14 mouse cellular contexts compared by ENCODE assay signal in the genomic region with DNA sequence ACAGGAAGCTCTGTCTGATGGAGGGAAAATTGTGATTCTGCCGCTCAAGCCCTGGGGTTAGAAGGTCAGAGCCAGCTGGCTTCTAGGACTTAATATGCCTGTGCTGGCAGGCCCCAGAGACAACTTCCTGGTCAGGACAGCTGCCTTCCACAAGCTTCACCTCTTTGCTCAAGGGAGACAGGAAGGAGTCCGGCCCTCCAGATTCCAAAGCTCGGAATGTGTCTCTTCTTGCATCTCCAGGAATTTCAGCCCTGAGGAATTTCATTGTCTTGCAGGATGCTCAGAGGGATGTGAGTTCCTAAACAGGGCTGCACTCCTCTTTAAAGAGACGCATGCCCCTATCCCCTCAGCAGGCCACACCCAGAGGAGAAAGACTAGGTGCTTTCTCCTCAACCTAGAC.
A peak's percentile ranks its signal among the peaks of the same experiment; 100 is the strongest.
DNase-seq lines count a peak whose midpoint lies in the region; ATAC-seq and TF ChIP-seq lines count a peak whose summit lies in the region.
"Had no signal": no experiment of that assay in that cellular context is flagged by ENCODE, and none has a peak within 500 bp of the region (broad histone marks: within the 10 kb centered on the region; RNA-seq: fewer than 3 reads in every experiment).

No protein-coding gene starts in this region.

- no peak overlapping the region for H3K4me3 ChIP-seq in forebrain, embryonic 11.5 days (ENCODE audit: low read depth, low read length)
- no peak overlapping the region for H3K4me3 ChIP-seq in forebrain, embryonic 14.5 days (ENCODE audit: low read depth, low read length)
- no peak overlapping the region for H3K4me3 ChIP-seq in limb, embryonic 10.5 days
- no peak overlapping the region for H3K4me3 ChIP-seq in kidney, adult 2 months (ENCODE audit: insufficient read depth, low read depth, low read length)
- H3K4me3 ChIP-seq: embryonic facial prominence, embryonic 12.5 days; layer of hippocampus, adult 2 months; midbrain, embryonic 13.5 days had no signal

- no peak overlapping the region for H3K4me2 ChIP-seq in forebrain, embryonic 11.5 days (ENCODE audit: low read depth, low read length, severe bottlenecking)
- no peak overlapping the region for H3K4me2 ChIP-seq in forebrain, embryonic 14.5 days (ENCODE audit: low read length)
- H3K4me2 ChIP-seq: embryonic facial prominence, embryonic 12.5 days; midbrain, embryonic 13.5 days had no signal

- H3K4me1 ChIP-seq in forebrain, embryonic 11.5 days (replicated peaks; ENCODE audit: control insufficient read depth, insufficient read depth, low read length) = 0 out of 2 replicates have a peak, but pooled peaks cover 4% of the 10 kb centered on the region
- H3K4me1 ChIP-seq in forebrain, embryonic 14.5 days (ENCODE audit: control insufficient read depth, insufficient read depth, low read length) = peaks cover 4% of the 10 kb centered on the region; the same call in 1 of the 2 replicates
- H3K4me1 ChIP-seq in limb, embryonic 10.5 days = peaks cover 43% of the 10 kb centered on the region
- H3K4me1 ChIP-seq in kidney, adult 2 months (ENCODE audit: control insufficient read depth, insufficient read depth, low read length) = no peaks in the 10 kb centered on the region; the same call in 1 of the 2 replicates

- no peak overlapping the region for H3K9ac ChIP-seq in forebrain, embryonic 11.5 days (ENCODE audit: low read length)
- H3K9ac ChIP-seq in forebrain, embryonic 14.5 days (ENCODE audit: low read length) = no peak overlapping the region
- H3K9ac ChIP-seq: embryonic facial prominence, embryonic 12.5 days; midbrain, embryonic 13.5 days had no signal

- no peaks in the 10 kb centered on the region for H3K9me3 ChIP-seq in forebrain, embryonic 11.5 days (ENCODE audit: control insufficient read depth, low read length)
- no peaks in the 10 kb centered on the region for H3K9me3 ChIP-seq in forebrain, embryonic 14.5 days (replicated peaks; ENCODE audit: control insufficient read depth, low read length)
- H3K9me3 ChIP-seq in limb, embryonic 10.5 days (replicated peaks) = no peaks in the 10 kb centered on the region
- H3K9me3 ChIP-seq: embryonic facial prominence, embryonic 12.5 days; G1E; midbrain, embryonic 13.5 days had no signal

- WGBS in forebrain, embryonic 11.5 days = 57% methylated on average over 4 of the region's 4 CpGs
- 64% methylated on average over 4 of the region's 4 CpGs for WGBS in forebrain, embryonic 14.5 days
- 24% methylated on average over 4 of the region's 4 CpGs for WGBS in limb, embryonic 10.5 days
- WGBS in kidney, adult 2 months = 65% methylated on average over 4 of the region's 4 CpGs

- DNase-seq in forebrain, embryonic 11.5 days (ENCODE audit: low spot score) = peak; percentile 45
- DNase-seq in forebrain, embryonic 14.5 days (ENCODE audit: low spot score) = no peak
- DNase-seq in 3T3-L1 (ENCODE audit: low read depth, low spot score) (peak; percentile 21), ZHBTc4 (ENCODE audit: low read depth, low spot score) (peak; percentile 95)
- peak; percentile 30 for DNase-seq in limb, embryonic 10.5 days (ENCODE audit: low spot score)
- DNase-seq in adrenal gland, adult 8-10 months = no peak
- DNase-seq in kidney, adult 2 months = no peak
- no peak for DNase-seq in gastrocnemius, adult 8-10 months (ENCODE audit: low spot score in 2 of 2)
- DNase-seq: adrenal gland, postnatal 36 days; cerebellum, adult 9-11 months had no signal

- H3K27ac ChIP-seq in forebrain, embryonic 11.5 days (ENCODE audit: low read depth, low read length) = no peak overlapping the region
- H3K27ac ChIP-seq in forebrain, embryonic 14.5 days (ENCODE audit: low read depth, low read length) = no peak overlapping the region
- H3K27ac ChIP-seq in limb, embryonic 10.5 days = peak overlapping the region; percentile 39
- H3K27ac ChIP-seq in kidney, adult 2 months (ENCODE audit: insufficient read depth, low read depth, low read length) = no peak overlapping the region
- H3K27ac ChIP-seq: embryonic facial prominence, embryonic 12.5 days; layer of hippocampus, adult 2 months; midbrain, embryonic 13.5 days had no signal

- H3K36me3 ChIP-seq in forebrain, embryonic 11.5 days (ENCODE audit: control insufficient read depth, insufficient read depth, low read length) = no peaks in the 10 kb centered on the region
- no peaks in the 10 kb centered on the region for H3K36me3 ChIP-seq in forebrain, embryonic 14.5 days (ENCODE audit: control insufficient read depth, insufficient read depth, low read length)
- no peaks in the 10 kb centered on the region for H3K36me3 ChIP-seq in limb, embryonic 10.5 days
- no peaks in the 10 kb centered on the region for H3K36me3 ChIP-seq in kidney, adult 2 months (ENCODE audit: control insufficient read depth, insufficient read depth, low read length)
- H3K36me3 ChIP-seq: embryonic facial prominence, embryonic 12.5 days; G1E; midbrain, embryonic 13.5 days had no signal

- TF ChIP-seq CTCF in kidney, adult 2 months (conservative IDR thresholded peaks at IDR 0.05; ENCODE audit: insufficient read depth, insufficient read length, low read depth, low read length) = no peak

- H3K27me3 ChIP-seq in forebrain, embryonic 11.5 days (ENCODE audit: control insufficient read depth, insufficient read depth, low read length) = peaks cover 2% of the 10 kb centered on the region; the same call in 1 of the 2 replicates
- H3K27me3 ChIP-seq in forebrain, embryonic 14.5 days (replicated peaks; ENCODE audit: control insufficient read depth, insufficient read depth, low read length) = no peaks in the 10 kb centered on the region; the same call in 1 of the 2 replicates
- H3K27me3 ChIP-seq in limb, embryonic 10.5 days (ENCODE audit: low read depth, poor library complexity, severe bottlenecking) = peaks cover 21% of the 10 kb centered on the region
- no peaks in the 10 kb centered on the region for H3K27me3 ChIP-seq in kidney, adult 2 months (replicated peaks; ENCODE audit: control insufficient read depth, insufficient read depth, low read length)
- H3K27me3 ChIP-seq: embryonic facial prominence, embryonic 12.5 days had no signal

- no peak for ATAC-seq in forebrain, embryonic 11.5 days (replicated peaks; ENCODE audit: low FRiP score)
- no peak for ATAC-seq in forebrain, embryonic 14.5 days
- ATAC-seq: midbrain, embryonic 13.5 days had no signal

- TF ChIP-seq POLR2A in kidney, adult 2 months (IDR thresholded peaks at IDR 0.05; ENCODE audit: low read depth, low read length) = no peak

Comparison
In these comparisons a context has a peak if more than half of its experiments do, and no peak if none do; other contexts are left out.
1. DNase-seq: peak in forebrain, embryonic 11.5 days (single experiment), 3T3-L1 (single experiment), ZHBTc4 (single experiment) and limb, embryonic 10.5 days (single experiment); none in forebrain, embryonic 14.5 days (single experiment), adrenal gland, adult 8-10 months (single experiment), kidney, adult 2 months (single experiment) and gastrocnemius, adult 8-10 months (0 of 2).